Mouse (Mus musculus) c-Kit-positive CD71-positive TER-119-negative erythroid progenitor cells, embryonic 14.5 days (primary cell): Measurements from ENCODE around the gene Ccp110.
A peak's percentile ranks its signal among the peaks of the same experiment; 100 is the strongest.

Source experiments
- DNase-seq: peaks from one replicate; pipeline ENCODE4 v3.0.0-alpha.2; 2013; ENCODE audit warnings: low read depth

The Ccp110 gene

GRCm38 (mm10) chr7:118728846-118729587, 16.7 kb downstream of the Ccp110 start:
- no peak for DNase-seq

- no peak for DNase-seq
Observed at GRCm38 (mm10) chr7:118731781-118732180, 19.4 kb downstream of the Ccp110 start.

DNA sequence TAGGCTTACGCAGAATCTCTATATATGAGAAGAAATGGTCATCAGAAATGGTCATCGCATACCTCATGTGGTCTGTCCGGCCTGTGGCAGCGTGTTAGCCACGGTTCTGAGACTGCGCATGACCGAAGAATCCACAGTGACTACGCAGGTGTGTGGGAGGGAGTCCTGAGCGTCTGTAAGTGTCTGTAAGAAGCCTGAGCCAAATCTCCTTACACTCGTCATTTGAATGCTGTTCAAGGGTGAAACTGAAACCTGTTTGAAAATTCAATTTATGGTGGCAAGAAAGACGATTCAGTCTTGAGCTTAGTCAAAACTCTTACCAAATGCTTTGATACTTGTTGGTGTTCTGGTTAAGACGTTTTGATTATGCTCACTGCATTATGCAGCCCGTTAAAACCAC, 20.9 kb downstream of the Ccp110 start:
- no peak for DNase-seq

DNA sequence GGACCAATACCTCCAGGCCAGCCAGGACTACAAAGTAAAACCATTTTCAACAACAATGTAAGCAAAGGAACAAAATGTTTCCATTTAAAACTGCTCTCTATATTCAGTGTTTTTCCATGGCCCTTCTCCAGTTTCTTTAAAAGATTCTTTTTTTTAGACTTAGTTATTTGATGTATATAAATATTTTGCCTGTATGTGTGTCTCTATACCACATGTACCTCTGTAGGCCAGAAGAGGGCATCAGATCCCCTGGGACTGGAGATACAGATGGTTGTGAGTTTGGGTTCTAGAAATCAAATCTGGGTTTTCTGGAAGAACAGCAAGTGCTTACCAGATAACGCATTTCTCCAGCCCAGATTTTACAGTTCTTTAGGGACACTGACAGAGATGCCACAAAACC, 26.4 kb downstream of the Ccp110 start:
- DNase-seq: peak; percentile 44

- DNase-seq: peak; percentile 75
Observed at GRCm38 (mm10) chr7:118739975-118740531, 27.7 kb downstream of the Ccp110 start, which contains the start of gene Vps35l. Gene Vps35l, plus strand, starts transcription at chr7:118740226.

DNA sequence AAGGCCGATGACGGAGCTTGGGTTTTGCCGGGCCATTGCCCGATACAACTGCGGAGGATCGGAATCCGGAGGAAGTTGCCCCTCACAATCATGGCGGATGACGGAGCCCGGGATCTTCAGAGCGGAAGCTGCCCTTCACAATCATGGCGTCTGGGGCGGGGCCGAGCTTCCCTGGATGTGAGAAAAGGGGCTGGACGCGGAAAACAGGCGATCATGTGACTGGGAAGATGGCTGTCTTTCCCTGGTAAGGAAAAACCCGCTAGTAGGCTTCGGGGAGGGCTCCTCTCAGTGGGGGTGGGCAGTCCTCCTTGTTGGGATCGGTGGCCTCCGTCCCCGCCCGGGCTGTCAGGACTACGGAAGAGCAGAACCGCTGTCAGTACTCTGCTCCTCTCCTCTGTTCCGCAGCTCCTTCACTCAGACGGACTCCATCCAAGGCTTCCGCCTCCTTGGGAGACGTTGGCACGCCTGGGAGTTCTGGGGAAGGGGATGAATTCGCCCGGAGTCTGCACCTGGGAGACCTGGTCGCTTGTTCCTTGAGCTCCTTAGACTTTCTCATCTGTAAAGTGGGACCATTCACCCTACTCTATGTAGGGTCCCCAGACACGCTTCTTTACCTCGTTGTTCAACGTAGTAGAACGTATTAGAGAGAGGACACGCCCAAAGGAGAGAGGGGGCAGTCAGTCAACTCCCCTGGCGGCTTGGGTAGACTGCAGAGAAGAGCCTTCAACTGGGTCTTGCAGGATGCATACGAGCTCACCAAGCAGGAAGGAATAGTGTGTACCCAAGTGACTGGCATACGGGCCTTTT, 28.4 kb downstream of the Ccp110 start:
- peak; percentile 97 for DNase-seq

DNA sequence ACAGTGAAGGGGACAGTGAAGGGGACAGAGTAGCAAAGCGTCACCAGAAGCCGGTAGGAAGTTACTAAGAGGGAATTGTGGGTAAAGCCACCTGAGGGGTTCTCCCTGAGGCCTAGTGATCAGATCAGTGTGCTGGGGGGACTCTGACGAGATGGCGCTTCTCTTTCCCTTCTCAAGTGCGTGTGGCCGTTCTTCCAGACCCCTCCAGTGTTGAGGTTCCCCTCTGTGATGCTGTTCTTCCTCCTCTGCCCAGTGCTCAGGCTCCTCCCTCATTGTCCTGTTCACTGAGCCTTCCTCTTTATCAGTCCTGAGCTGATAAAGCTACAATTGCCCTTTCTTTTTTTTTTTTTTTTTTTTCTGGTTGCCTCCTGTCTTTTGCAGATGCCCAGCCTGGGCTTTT, 29.9 kb downstream of the Ccp110 start:
- DNase-seq: no peak

GRCm38 (mm10) chr7:118744766-118745165, 32.4 kb downstream of the Ccp110 start:
- no peak for DNase-seq

- DNase-seq: no peak
Observed at GRCm38 (mm10) chr7:118747891-118748672, 35.7 kb downstream of the Ccp110 start.

DNA sequence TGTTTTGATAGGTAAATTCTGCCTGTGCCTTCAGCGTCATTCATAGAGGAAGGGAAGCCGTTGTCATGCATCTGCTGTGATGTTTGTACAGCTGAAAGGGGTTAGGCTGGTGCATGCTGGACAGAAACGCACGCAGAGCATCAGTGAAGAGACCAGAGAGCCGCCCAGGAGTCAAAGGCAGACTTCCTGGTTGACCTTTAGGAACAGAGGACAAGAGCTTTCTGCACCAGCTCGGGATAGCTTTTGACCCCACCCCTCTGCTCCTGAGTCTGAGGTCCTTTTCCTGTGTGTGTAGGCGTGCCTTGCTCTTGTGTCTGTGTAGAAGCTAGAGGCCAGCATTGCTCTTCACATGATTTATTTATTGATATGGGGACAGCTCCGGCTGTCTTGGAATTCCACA, 37.4 kb downstream of the Ccp110 start:
- DNase-seq: no peak

GRCm38 (mm10) chr7:118751625-118752024, 39.3 kb downstream of the Ccp110 start:
- no peak for DNase-seq

DNA sequence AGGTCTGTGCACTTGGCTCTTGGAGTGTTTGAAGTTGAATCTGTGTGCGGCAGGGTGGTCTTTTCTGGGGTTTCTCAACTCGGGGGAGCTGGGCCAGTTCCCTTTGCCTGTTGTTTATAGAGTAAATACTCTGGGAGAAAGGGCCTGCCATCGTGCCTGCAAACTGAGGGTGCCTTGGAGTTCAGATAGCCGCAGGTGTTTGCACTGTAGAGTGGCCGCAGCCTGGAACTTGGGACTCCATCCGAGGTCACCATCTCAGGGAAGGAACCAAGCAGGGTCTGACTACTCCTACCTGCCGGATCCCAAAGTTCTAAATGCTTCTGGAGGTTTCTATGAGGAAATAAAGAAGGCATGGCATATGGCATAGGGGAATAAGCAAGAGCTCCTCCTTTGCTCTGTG, 43.4 kb downstream of the Ccp110 start:
- no peak for DNase-seq

GRCm38 (mm10) chr7:118756490-118757265, 44.3 kb downstream of the Ccp110 start:
- peak; percentile 70 for DNase-seq

DNA sequence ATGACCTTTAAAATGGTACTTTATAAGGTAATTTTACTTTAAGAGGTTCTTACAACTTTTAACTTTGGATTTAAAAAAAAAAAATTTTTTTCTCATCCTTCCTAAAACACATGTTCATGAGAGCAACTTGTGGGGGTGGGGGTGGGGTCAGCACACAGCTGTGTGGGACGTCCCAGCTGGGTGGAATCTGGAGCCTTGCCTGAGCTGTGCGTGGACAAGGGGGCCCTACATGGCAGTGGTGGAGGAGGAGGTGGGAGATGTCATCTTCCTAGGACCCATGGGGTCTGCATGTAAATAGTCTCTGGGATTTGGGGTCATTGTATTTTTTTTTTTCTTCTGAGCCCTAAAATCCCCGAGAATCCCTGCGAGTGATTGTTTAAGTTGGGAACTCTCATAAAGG, 46.0 kb downstream of the Ccp110 start:
- DNase-seq: no peak

DNA sequence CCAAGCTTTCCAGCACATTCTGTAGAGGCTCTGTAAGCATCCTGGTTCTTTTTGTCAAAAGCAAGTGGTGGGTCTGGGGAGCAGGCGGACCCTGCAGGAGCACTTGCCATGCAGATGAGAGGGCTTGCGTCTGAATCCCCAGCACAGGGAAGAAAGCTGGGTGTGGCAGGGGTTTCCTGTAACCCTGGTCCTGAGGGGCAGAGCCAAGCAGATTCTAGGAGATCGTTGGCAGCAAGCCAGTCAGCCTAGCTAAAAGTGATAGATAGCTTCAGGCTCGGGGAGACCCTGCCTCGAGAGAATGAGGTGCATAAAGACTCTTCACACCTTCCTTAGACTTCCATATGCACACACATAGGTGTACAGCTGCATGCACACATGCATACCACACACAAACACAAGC, 47.0 kb downstream of the Ccp110 start:
- peak; percentile 59 for DNase-seq

GRCm38 (mm10) chr7:118763939-118764338, 51.6 kb downstream of the Ccp110 start:
- no peak for DNase-seq

DNA sequence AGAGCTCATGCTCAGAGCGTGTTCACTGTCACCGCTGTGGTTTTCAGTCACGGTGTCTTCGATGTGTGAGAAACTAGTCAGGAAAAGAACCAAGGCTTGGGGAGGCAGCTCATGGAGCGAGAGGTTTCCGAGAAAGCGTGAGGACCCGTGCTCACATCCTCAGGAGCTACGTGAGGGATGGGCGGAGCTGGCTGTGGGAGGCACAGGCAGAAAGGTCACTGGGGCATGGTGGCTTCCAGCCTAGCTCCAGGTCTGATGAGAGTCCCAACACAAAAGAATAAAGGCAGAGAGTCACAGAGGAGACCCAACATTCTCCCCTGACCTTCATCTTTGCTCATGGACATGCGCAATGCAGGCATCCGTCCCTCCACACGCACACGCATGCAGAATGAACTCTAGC, 52.4 kb downstream of the Ccp110 start:
- no peak for DNase-seq

DNA sequence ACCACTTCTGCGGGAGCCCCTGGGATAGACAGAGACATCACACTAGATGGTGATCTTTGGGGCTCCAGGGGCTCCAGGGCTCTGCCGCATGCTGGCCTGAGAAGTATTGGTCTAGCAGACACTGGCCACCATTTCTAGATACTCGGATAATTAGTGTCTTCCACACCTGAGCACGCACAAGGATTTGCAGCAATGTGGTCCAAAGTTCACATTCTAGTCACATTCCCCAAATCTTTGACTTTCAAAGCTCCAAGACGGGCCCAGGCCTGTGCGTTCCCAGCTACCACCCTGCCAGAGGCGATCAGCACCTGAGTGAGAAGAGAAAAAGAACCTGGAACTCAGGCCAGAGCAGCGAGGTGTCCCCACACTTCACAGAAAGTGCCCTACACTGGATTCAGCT, 53.3 kb downstream of the Ccp110 start:
- DNase-seq: no peak

DNA sequence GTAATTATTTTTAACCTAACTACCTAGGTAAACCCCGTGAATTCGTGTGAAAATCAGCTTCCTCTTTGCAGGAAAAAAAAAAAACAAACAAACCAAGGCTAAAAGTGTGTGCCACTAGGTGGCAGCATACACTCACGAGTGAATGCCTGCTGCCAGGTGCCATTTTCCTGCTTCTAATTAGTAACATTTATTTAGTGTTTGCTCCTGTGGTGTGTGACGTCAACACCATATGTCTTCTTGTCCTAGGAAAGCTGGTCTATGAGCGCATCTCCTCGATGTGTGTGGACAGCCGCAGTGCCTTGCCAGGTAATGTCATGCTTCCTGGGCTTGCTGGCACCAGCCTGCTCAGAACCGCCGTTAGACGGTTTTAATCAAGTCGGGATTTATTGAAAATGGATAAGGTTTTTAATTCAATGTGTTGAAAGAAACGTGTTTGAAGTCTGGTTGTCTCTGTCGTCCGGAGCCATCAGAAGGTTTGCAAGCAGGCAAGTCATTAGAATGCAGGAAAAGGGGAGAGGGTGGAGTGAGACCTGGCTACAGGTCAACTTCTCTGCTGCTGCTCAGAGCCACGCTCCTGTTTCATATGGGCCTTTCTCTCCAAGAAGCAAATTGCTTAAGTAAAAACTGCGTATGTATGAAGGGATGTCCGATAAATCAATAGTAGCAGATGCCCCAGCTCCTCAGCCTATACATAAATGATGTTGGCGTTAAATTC, 53.9 kb downstream of the Ccp110 start:
- DNase-seq: peak; percentile 63

DNA sequence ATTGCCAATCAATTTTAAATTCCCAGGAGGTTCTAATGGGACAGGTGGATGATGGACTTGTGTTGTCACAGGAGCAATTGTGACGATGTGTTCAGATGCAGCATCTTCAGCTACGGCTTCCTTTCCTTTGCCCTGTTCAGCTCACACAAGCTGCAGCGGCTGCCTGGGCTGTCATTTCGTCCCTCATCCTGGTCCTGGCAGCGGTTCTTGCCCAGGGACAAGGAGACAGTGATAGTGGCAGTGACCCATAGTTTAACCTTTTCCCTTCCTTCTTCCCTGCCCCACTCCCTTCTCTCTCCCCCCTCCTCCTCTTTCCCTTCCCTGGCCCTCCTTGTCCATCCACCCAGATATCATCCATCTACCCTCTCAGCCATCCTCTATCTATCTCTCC, 54.5 kb downstream of the Ccp110 start:
- no peak for DNase-seq

- no peak for DNase-seq
Observed at GRCm38 (mm10) chr7:118769208-118769607, 56.9 kb downstream of the Ccp110 start.
